Mouse (Mus musculus) lung, adult 2 months (tissue): ENCODE results near the gene Ube2e1.

Experiments
- CTCF ChIP-seq: fragments of 200-500 bp; IDR thresholded peaks from 2 replicates; pipeline ENCODE4 v1.5.1; 2011; ENCODE audit warnings: mild to moderate bottlenecking, low read length, control low read depth; ENCODE audit not compliant: insufficient read depth
- POLR2A ChIP-seq: fragments of 200-500 bp; IDR thresholded peaks from 2 replicates; pipeline ENCODE4 v1.6.1; 2011; ENCODE audit warnings: low read depth, mild to moderate bottlenecking, control low read depth, low read length, borderline replicate concordance; ENCODE audit errors: extremely low read depth

DNA sequence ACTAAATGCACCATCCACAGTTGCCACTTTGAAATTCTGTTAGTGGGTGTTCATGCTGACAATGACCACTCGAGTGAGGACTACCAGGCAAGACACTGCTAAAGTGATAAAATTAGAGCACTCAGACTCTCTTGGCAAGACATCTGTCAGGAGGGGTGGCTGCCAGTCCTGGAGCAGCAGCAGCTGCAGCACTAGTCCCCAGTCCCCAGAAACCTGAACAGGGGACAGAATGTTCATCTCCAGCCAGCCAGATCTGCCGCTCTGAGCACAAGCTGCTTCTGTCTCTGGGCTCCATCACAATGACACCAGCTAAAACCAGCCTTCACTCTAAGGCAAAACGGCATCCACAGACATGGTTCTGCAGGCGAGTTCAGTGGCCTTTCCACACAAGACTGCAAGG is 28.4 kb downstream of the Ube2e1 start:
- TF ChIP-seq CTCF: no peak
- no peak for TF ChIP-seq POLR2A
